Mouse (Mus musculus) liver, adult 2 months (tissue): ENCODE data around the gene Vmn2r48. TPM values are rescaled to one million over a fixed set of nuclear protein-coding genes. Genes with fewer than 3 reads are reported as not detected.
"Not testable (repeated sequence)": the region's sequence is repeated elsewhere in the genome, so short reads cannot be mapped to it uniquely, and the experiment has no call there.

Source experiments
- DNase-seq: peaks from one replicate; pipeline ENCODE4 v3.0.0-alpha.2; 2011; ENCODE audit warnings: low read depth, low spot score; ENCODE audit errors: extremely low read depth
- H3K27ac ChIP-seq: fragments of 200-500 bp; replicated peaks from 2 replicates; pipeline ENCODE4 v1.5.1; 2012; ENCODE audit warnings: low read depth, mild to moderate bottlenecking, control low read depth, inconsistent platforms, low read length; ENCODE audit not compliant: insufficient read depth
- H3K27me3 ChIP-seq: fragments of 200-500 bp; 2 replicates; pipeline ENCODE4 v1.6.1; 2012; ENCODE audit warnings: mild to moderate bottlenecking, moderate library complexity, low read length, inconsistent platforms; ENCODE audit not compliant: control insufficient read depth, insufficient read depth
- H3K36me3 ChIP-seq: fragments of 200-500 bp; 2 replicates; pipeline ENCODE4 v1.6.1; 2012; ENCODE audit warnings: low read length, inconsistent platforms; ENCODE audit not compliant: control insufficient read depth, insufficient read depth
- H3K4me1 ChIP-seq: fragments of 200-500 bp; 2 replicates; pipeline ENCODE4 v1.6.1; 2011; ENCODE audit warnings: low read length; ENCODE audit not compliant: control insufficient read depth, insufficient read depth
- H3K4me3 ChIP-seq: fragments of 200-500 bp; 2 replicates; pipeline ENCODE4 v1.5.1; 2011; ENCODE audit warnings: low read depth, mild to moderate bottlenecking, control low read depth, low read length, moderate library complexity; ENCODE audit not compliant: insufficient read depth
- H3K79me2 ChIP-seq: fragments of 200-500 bp; 2 replicates; pipeline ENCODE4 v1.6.1; 2012; ENCODE audit warnings: inconsistent platforms, mild to moderate bottlenecking, low read length, moderate library complexity; ENCODE audit not compliant: control insufficient read depth, insufficient read depth
- H3K9ac ChIP-seq: fragments of 200-500 bp; 2 replicates; pipeline ENCODE4 v1.6.1; 2012; ENCODE audit warnings: low read depth, mild to moderate bottlenecking, control low read depth, inconsistent platforms, low read length
- WGBS: fragments of 180-500 bp; shearing (Covaris S2); methylation state at CpG from one replicate; pipeline ENCODE4 v1.1.7; 2018; 5-methylcytosine and 5-hydroxymethylcytosine counted together
- polyA plus RNA-seq: library from polyadenylated mRNA; depleted of rRNA; stranded (reverse); fragments of >200 nt; gene quantifications from 2 replicates; pipeline ENCODE4 v1.2.3, GENCODE M21; 2012; rRNA removed
- total RNA-seq: library from RNA; depleted of rRNA; stranded (reverse); fragments of >200 nt; gene quantifications from 2 replicates; pipeline ENCODE4 v1.2.3, GENCODE M21; 2014; rRNA removed

Gene Vmn2r48
- not detected in 2 replicates for total RNA-seq
- not detected in 2 replicates for polyA plus RNA-seq

DNA sequence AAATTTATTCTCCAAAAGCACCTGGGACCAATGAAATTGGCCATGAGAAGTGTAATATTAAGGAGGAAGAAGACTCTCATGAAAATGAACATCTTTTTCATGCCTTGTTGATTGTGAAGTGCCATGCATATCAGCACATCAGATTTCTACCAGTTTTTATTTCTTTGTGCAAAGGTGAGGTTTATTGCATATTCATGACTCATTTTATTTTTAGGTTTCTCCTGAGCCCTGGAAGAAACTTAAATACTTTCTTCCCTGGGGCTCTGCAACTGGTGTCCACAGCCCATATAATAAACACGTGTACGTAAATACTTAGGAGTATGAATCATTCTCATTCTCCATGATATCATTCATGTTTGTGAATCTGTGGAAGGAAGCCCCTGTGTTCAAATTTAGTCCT, at the start of gene Vmn2r48:
Gene Vmn2r48 (minus strand): TSS at position 101 of the 400 bp plus-strand sequence.
- not testable (repeated sequence) for H3K9ac ChIP-seq, H3K27ac ChIP-seq, H3K79me2 ChIP-seq, DNase-seq, H3K4me3 ChIP-seq, H3K4me1 ChIP-seq, H3K36me3 ChIP-seq, H3K27me3 ChIP-seq
- 76% methylated on average over 2 of the region's 2 CpGs for WGBS

DNA sequence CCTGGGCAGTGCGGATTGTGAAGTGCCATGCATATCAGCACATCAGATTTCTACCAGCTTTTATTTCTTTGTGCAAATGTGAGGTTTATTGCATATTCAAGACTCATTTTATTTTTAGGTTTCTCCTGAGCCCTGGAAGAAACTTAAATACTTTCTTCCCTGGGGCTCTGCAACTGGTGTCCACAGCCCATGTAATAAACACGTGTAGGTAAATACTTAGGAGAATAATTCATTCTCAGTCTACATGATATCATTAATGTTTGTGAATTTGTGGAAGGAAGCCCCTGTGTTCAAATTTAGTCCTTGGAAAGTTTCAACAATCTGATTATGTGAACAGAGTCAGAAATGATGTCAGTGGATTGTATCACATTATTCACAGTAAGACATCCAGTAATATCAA, 38.8 kb upstream of the Vmn2r48 start, which contains the start of gene Vmn2r49:
Gene Vmn2r49 (minus strand): TSS at position 101 of the 400 bp plus-strand sequence.
- WGBS, result 50% methylated on average over 2 of the region's 2 CpGs
- H3K27ac ChIP-seq, H3K79me2 ChIP-seq, H3K27me3 ChIP-seq, H3K4me3 ChIP-seq, H3K36me3 ChIP-seq, H3K9ac ChIP-seq, H3K4me1 ChIP-seq, DNase-seq: not testable (repeated sequence)

Other genes starting within 250 kb of the Vmn2r48 start
- not detected in 2 replicates for gene Vmn2r46, start 183.0 kb downstream of the Vmn2r48 start, total RNA-seq
- gene Vmn2r46, start 183.0 kb downstream of the Vmn2r48 start, polyA plus RNA-seq, result not detected in 2 replicates
- gene Vmn2r47, start 112.3 kb downstream of the Vmn2r48 start, total RNA-seq, result not detected in 2 replicates
- not detected in 2 replicates for gene Vmn2r47, start 112.3 kb downstream of the Vmn2r48 start, polyA plus RNA-seq
- gene Vmn2r49, start 38.7 kb upstream of the Vmn2r48 start, total RNA-seq, result not detected in 2 replicates
- not detected in 2 replicates for gene Vmn2r49, start 38.7 kb upstream of the Vmn2r48 start, polyA plus RNA-seq
- gene Vmn2r50, start 99.7 kb upstream of the Vmn2r48 start, total RNA-seq, result not detected in 2 replicates
- gene Vmn2r50, start 99.7 kb upstream of the Vmn2r48 start, polyA plus RNA-seq, result not detected in 2 replicates
- not detected in 2 replicates for gene Vmn2r51, start 152.2 kb upstream of the Vmn2r48 start, total RNA-seq
- gene Vmn2r51, start 152.2 kb upstream of the Vmn2r48 start, polyA plus RNA-seq, result not detected in 2 replicates
- not detected in 2 replicates for gene Vmn2r52, start 223.0 kb upstream of the Vmn2r48 start, total RNA-seq
- not detected in 2 replicates for gene Vmn2r52, start 223.0 kb upstream of the Vmn2r48 start, polyA plus RNA-seq